Mouse (Mus musculus): ENCODE data around the gene Exoc6b.

- TF ChIP-seq CTCF (IDR thresholded peaks at IDR 0.05; ENCODE audit: extremely low read depth, insufficient read depth, low read length) (no peak), POLR2A (IDR thresholded peaks at IDR 0.05; ENCODE audit: extremely low read depth, insufficient read depth, low read length) (no peak)
Observed at GRCm38 (mm10) chr6:84582826-84583225, 486.5 kb downstream of the Exoc6b start.

Data from cortical plate, adult 2 months (tissue).